Mouse (Mus musculus) midbrain, embryonic 13.5 days (tissue): ENCODE measurements around the gene Cst8. TPM values are rescaled to one million over a fixed set of nuclear protein-coding genes. Genes with fewer than 3 reads are reported as not detected.

ENCODE experiments used
- ATAC-seq: fragments of 200-750 bp; cut with Nextera tagmentation; 2 replicates; pipeline ENCODE4 v1.8.0; 2017; ENCODE audit warnings: mild to moderate bottlenecking, moderate TSS enrichment, moderate library complexity
- H3K27ac ChIP-seq: fragments of 300-500 bp; sonication (generic); 2 replicates; pipeline ENCODE4 v1.5.1; 2015; ENCODE audit warnings: inconsistent platforms, mild to moderate bottlenecking, moderate library complexity
- H3K27me3 ChIP-seq: fragments of 300-500 bp; sonication (generic); 2 replicates; pipeline ENCODE4 v1.6.1; 2015; ENCODE audit warnings: mild to moderate bottlenecking, inconsistent platforms
- H3K36me3 ChIP-seq: fragments of 300-500 bp; sonication (generic); 2 replicates; pipeline ENCODE4 v1.6.1; 2015; ENCODE audit warnings: mild to moderate bottlenecking, inconsistent platforms
- H3K4me1 ChIP-seq: fragments of 300-500 bp; sonication (generic); replicated peaks from 2 replicates; pipeline ENCODE4 v1.6.1; 2015; ENCODE audit warnings: inconsistent platforms
- H3K4me2 ChIP-seq: fragments of 300-500 bp; sonication (generic); replicated peaks from 2 replicates; pipeline ENCODE4 v1.6.1; 2015; ENCODE audit warnings: moderate library complexity, mild to moderate bottlenecking, inconsistent platforms
- H3K4me3 ChIP-seq: fragments of 300-500 bp; sonication (generic); replicated peaks from 2 replicates; pipeline ENCODE4 v1.5.1; 2015; ENCODE audit warnings: mild to moderate bottlenecking, inconsistent platforms
- H3K9ac ChIP-seq: fragments of 300-500 bp; sonication (generic); replicated peaks from 2 replicates; pipeline ENCODE4 v1.6.1; 2015; ENCODE audit warnings: mild to moderate bottlenecking, inconsistent platforms
- H3K9me3 ChIP-seq: fragments of 300-500 bp; sonication (generic); 2 replicates; pipeline ENCODE4 v1.6.1; 2016; ENCODE audit warnings: mild to moderate bottlenecking, inconsistent platforms
- WGBS: fragments of 180-500 bp; shearing (Covaris S2); methylation state at CpG from one replicate; pipeline ENCODE4 v1.1.7; 2015; 5-methylcytosine and 5-hydroxymethylcytosine counted together
- polyA plus RNA-seq: library from polyadenylated mRNA; unstranded; fragments of >200 nt; fragmentation: Nextera tagmentation; extraction: Ambion mirVana; gene quantifications from 2 replicates; pipeline ENCODE4 v1.2.1, GENCODE M21; 2015

The Cst8 gene
- polyA plus RNA-seq, 1 experiment from 2014 or later, result not detected

DNA sequence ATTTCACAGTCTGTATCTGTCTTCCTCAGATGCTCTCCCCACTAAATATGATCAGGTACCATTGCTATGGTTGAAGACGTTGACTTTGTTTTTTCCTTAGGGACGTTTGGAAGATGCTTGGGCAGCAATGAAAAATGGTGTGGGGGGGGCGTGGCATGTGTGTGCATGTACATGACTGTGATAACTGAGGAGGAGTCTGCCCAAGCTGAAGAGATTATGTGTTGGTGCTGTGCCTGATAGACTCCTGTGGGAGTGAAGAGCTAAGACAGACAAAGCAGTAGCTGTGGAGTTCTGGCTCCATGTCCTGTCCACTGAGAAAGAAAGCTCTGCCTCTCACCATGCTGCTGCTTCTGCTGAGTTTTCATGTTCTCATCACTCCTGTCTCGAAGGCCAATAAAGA is 36.3 kb downstream of the Cst8 start, which contains the start of gene Cst9:
TSS of gene Cst9 (plus strand) at position 236 of the 400 bp plus-strand sequence.
- H3K4me2 ChIP-seq, result no peak within 1 kb of the TSS
- ATAC-seq, result no peak
- no peak within 1 kb of the TSS for H3K9ac ChIP-seq
- H3K27me3 ChIP-seq, result no peaks in the 10 kb centered on the region
- no peaks in the 10 kb centered on the region for H3K4me1 ChIP-seq
- H3K27ac ChIP-seq, result no peak within 1 kb of the TSS
- H3K36me3 ChIP-seq, result no peaks in the 10 kb centered on the region
- 77% methylated on average over 4 of the region's 4 CpGs for WGBS
- H3K4me3 ChIP-seq, result no peak within 1 kb of the TSS
- H3K9me3 ChIP-seq, result no peaks in the 10 kb centered on the region

DNA sequence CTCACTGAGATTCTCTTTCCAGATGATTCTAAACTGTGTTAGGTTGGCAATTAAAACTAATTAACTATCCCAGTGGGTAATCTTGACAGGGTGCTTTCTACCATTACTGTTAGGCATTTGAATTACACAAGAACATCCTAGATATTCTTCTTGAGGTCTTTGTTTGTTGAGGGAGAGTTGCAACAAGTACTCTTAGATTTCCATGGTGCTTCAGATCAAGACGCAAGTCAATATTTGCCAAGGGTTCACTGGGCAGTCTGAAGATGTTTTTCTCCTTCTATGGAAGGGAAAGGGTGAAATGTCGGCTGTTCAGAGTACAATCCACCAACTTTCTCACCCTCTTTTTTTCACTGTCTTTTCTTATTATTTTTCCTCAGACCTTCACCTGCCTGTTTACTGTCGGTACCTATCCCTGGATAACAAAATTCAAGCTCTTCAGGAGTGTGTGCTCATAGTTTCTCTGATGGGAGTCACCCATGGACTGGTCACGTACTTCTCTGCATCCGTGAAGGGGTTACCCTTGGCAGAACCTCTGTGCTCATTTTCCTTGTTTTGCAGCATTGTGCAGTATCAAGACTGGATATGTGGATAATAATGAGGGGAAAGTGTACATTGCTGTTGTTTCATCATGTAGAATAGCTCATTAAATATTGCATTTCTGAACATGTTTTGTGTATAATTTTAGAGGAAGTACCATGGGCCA is 39.6 kb downstream of the Cst8 start:
- Histone ChIP-seq H3K4me2 (no peak overlapping the region), H3K9ac (no peak overlapping the region), H3K9me3 (no peaks in the 10 kb centered on the region), H3K4me3 (no peak overlapping the region), H3K27me3 (no peaks in the 10 kb centered on the region), H3K4me1 (no peaks in the 10 kb centered on the region), H3K36me3 (no peaks in the 10 kb centered on the region), H3K27ac (no peak overlapping the region)
- WGBS, result 90% methylated on average over 5 of the region's 5 CpGs
- ATAC-seq, result no peak

GRCm38 (mm10) chr2:148839224-148839623 is 40.6 kb downstream of the Cst8 start:
- WGBS, result 94% methylated on average over 2 of the region's 2 CpGs
- no peak overlapping the region for H3K4me2 ChIP-seq
- no peaks in the 10 kb centered on the region for H3K36me3 ChIP-seq
- no peaks in the 10 kb centered on the region for H3K9me3 ChIP-seq
- H3K27me3 ChIP-seq, result no peaks in the 10 kb centered on the region
- H3K9ac ChIP-seq, result no peak overlapping the region
- ATAC-seq, result no peak
- H3K27ac ChIP-seq, result no peak overlapping the region
- no peak overlapping the region for H3K4me3 ChIP-seq
- H3K4me1 ChIP-seq, result no peaks in the 10 kb centered on the region

- Histone ChIP-seq H3K4me1 (no peaks in the 10 kb centered on the region), H3K27me3 (no peaks in the 10 kb centered on the region), H3K27ac (no peak overlapping the region), H3K4me2 (no peak overlapping the region), H3K9me3 (no peaks in the 10 kb centered on the region), H3K9ac (no peak overlapping the region), H3K4me3 (no peak overlapping the region), H3K36me3 (no peaks in the 10 kb centered on the region)
- WGBS, result 49% methylated on average over 8 of the region's 8 CpGs
- peak; percentile 88 for ATAC-seq
Observed at GRCm38 (mm10) chr2:148851116-148851906, 52.7 kb downstream of the Cst8 start.

Other genes with a start within 250 kb of the Cst8 start
- 64.0 and 65.3 TPM in 2 replicates for gene Nxt1, start 126.2 kb upstream of the Cst8 start, polyA plus RNA-seq
- gene Gzf1, start 117.8 kb upstream of the Cst8 start, polyA plus RNA-seq, result 17.6 and 17.8 TPM in 2 replicates
- gene Napb, start 66.3 kb upstream of the Cst8 start, polyA plus RNA-seq, result 43.6 and 48.1 TPM in 2 replicates
- gene Cstl1, start 48.4 kb upstream of the Cst8 start, polyA plus RNA-seq, result not detected in 2 replicates
- not detected in 2 replicates for gene Cst11, start 27.3 kb upstream of the Cst8 start, polyA plus RNA-seq
- not detected in 2 replicates for gene 8030411F24Rik, start 16.8 kb upstream of the Cst8 start, polyA plus RNA-seq
- gene Cst12, start 9.4 kb upstream of the Cst8 start, polyA plus RNA-seq, result not detected in 2 replicates
- gene Cst13, start 21.3 kb downstream of the Cst8 start, polyA plus RNA-seq, result not detected in 2 replicates
- gene Cst9, start 36.4 kb downstream of the Cst8 start, polyA plus RNA-seq, result not detected in 2 replicates
- not detected in 2 replicates for gene 9230104L09Rik, start 66.3 kb downstream of the Cst8 start, polyA plus RNA-seq
- 436 and 465 TPM in 2 replicates for gene Cst3, start 76.9 kb downstream of the Cst8 start, polyA plus RNA-seq
- gene Gm1330, start 204.5 kb downstream of the Cst8 start, polyA plus RNA-seq, result not detected in 2 replicates
- gene Gm10750, start 218.5 kb downstream of the Cst8 start, polyA plus RNA-seq, result not detected in 2 replicates